Mouse (Mus musculus): ENCODE data around the gene Nlgn1.

The Nlgn1 gene

GRCm38 (mm10) chr3:26201410-26201809 is 130.8 kb downstream of the Nlgn1 start:
- no peak for DNase-seq (ENCODE audit: low read depth)

- no peak for DNase-seq (ENCODE audit: low read depth)
These were observed 137.3 kb downstream of the Nlgn1 start for GRCm38 (mm10) chr3:26194970-26195369.

GRCm38 (mm10) chr3:26181013-26181412 is 151.2 kb downstream of the Nlgn1 start:
- no peak for DNase-seq (ENCODE audit: low read depth)

- no peak for DNase-seq (ENCODE audit: low read depth)
These were observed 156.9 kb downstream of the Nlgn1 start for GRCm38 (mm10) chr3:26175371-26175770.

GRCm38 (mm10) chr3:26174257-26174656 is 158.0 kb downstream of the Nlgn1 start:
- DNase-seq (ENCODE audit: low read depth): no peak

GRCm38 (mm10) chr3:26173613-26174012 is 158.6 kb downstream of the Nlgn1 start:
- DNase-seq (ENCODE audit: low read depth): no peak

GRCm38 (mm10) chr3:26166711-26167110 is 165.5 kb downstream of the Nlgn1 start:
- no peak for DNase-seq (ENCODE audit: low read depth)

GRCm38 (mm10) chr3:26153782-26154181 is 178.5 kb downstream of the Nlgn1 start:
- DNase-seq (ENCODE audit: low read depth): no peak

- DNase-seq (ENCODE audit: low read depth): no peak
These were observed 179.1 kb downstream of the Nlgn1 start for GRCm38 (mm10) chr3:26153036-26153741.

- no peak for DNase-seq (ENCODE audit: low read depth)
These were observed 179.7 kb downstream of the Nlgn1 start for GRCm38 (mm10) chr3:26152510-26153035.

GRCm38 (mm10) chr3:26151351-26152020 is 180.8 kb downstream of the Nlgn1 start:
- DNase-seq (ENCODE audit: low read depth): no peak

GRCm38 (mm10) chr3:26146174-26146573 is 186.1 kb downstream of the Nlgn1 start:
- no peak for DNase-seq (ENCODE audit: low read depth)

GRCm38 (mm10) chr3:26145441-26145840 is 186.8 kb downstream of the Nlgn1 start:
- DNase-seq (ENCODE audit: low read depth): no peak

GRCm38 (mm10) chr3:26141590-26141989 is 190.7 kb downstream of the Nlgn1 start:
- DNase-seq (ENCODE audit: low read depth): no peak

- no peak for DNase-seq (ENCODE audit: low read depth)
These were observed 197.2 kb downstream of the Nlgn1 start for GRCm38 (mm10) chr3:26134839-26135651.

- DNase-seq (ENCODE audit: low read depth): no peak
These were observed 201.3 kb downstream of the Nlgn1 start for GRCm38 (mm10) chr3:26130919-26131318.

GRCm38 (mm10) chr3:26129455-26129854 is 202.8 kb downstream of the Nlgn1 start:
- no peak for DNase-seq (ENCODE audit: low read depth)

- no peak for DNase-seq (ENCODE audit: low read depth)
These were observed 215.2 kb downstream of the Nlgn1 start for GRCm38 (mm10) chr3:26117071-26117470.

- DNase-seq (ENCODE audit: low read depth): no peak
These were observed 225.9 kb downstream of the Nlgn1 start for GRCm38 (mm10) chr3:26106361-26106760.

GRCm38 (mm10) chr3:26105528-26105927 is 226.7 kb downstream of the Nlgn1 start:
- no peak for DNase-seq (ENCODE audit: low read depth)

- no peak for DNase-seq (ENCODE audit: low read depth)
These were observed 230.0 kb downstream of the Nlgn1 start for GRCm38 (mm10) chr3:26102271-26102670.

GRCm38 (mm10) chr3:26095551-26095950 is 236.7 kb downstream of the Nlgn1 start:
- DNase-seq (ENCODE audit: low read depth): no peak

GRCm38 (mm10) chr3:26069366-26069765 is 262.9 kb downstream of the Nlgn1 start:
- DNase-seq (ENCODE audit: low read depth): no peak
